Mouse (Mus musculus) midbrain, postnatal 0 days (tissue): ENCODE measurements at regions not wholly inside any gene's neighbourhood (a gene's known extent, or its start where the extent isn't known, plus 50 kb on each side); places are given as distances from the start of the nearest gene placed in this dataset.

Source experiments
- ATAC-seq: fragments of 200-750 bp; cut with Nextera tagmentation; 2 replicates; pipeline ENCODE4 v1.8.0; 2017; ENCODE audit warnings: moderate number of reproducible peaks, mild to moderate bottlenecking, moderate TSS enrichment, moderate library complexity; ENCODE audit not compliant: low FRiP score
- DNase-seq: peaks from one replicate; pipeline ENCODE4 v3.0.0-alpha.2; 2015; ENCODE audit warnings: low spot score
- H3K27ac ChIP-seq: fragments of 300-500 bp; sonication (generic); 2 replicates; pipeline ENCODE4 v1.5.1; 2014; ENCODE audit warnings: low read depth, mild to moderate bottlenecking, low read length, mixed read lengths
- H3K27me3 ChIP-seq: fragments of 300-500 bp; sonication (generic); 2 replicates; pipeline ENCODE4 v1.6.1; 2014; ENCODE audit warnings: low read length, control low read depth, mixed read lengths; ENCODE audit not compliant: insufficient read depth
- H3K36me3 ChIP-seq: fragments of 300-500 bp; sonication (generic); 2 replicates; pipeline ENCODE4 v1.6.1; 2014; ENCODE audit warnings: low read length, control low read depth, mixed read lengths; ENCODE audit not compliant: insufficient read depth
- H3K4me1 ChIP-seq: fragments of 300-500 bp; sonication (generic); 2 replicates; pipeline ENCODE4 v1.6.1; 2014; ENCODE audit warnings: mild to moderate bottlenecking, control low read depth, antibody characterized with exemption, low read length, mixed read lengths; ENCODE audit not compliant: insufficient read depth
- H3K4me2 ChIP-seq: fragments of 300-500 bp; sonication (generic); 2 replicates; pipeline ENCODE4 v1.6.1; 2014; ENCODE audit warnings: low read depth, mild to moderate bottlenecking, low read length, mixed read lengths; ENCODE audit not compliant: poor library complexity, severe bottlenecking
- H3K4me3 ChIP-seq: fragments of 300-500 bp; sonication (generic); 2 replicates; pipeline ENCODE4 v1.5.1; 2014; ENCODE audit warnings: low read depth, mild to moderate bottlenecking, low read length, moderate library complexity
- H3K9ac ChIP-seq: fragments of 300-500 bp; sonication (generic); replicated peaks from 2 replicates; pipeline ENCODE4 v1.6.1; 2014; ENCODE audit warnings: mild to moderate bottlenecking, low read length, moderate library complexity, mixed read lengths; ENCODE audit not compliant: poor library complexity, severe bottlenecking
- H3K9me3 ChIP-seq: fragments of 300-500 bp; sonication (generic); 2 replicates; pipeline ENCODE4 v1.6.1; 2016; ENCODE audit warnings: low read length, control low read depth
- CTCF ChIP-seq: IDR thresholded peaks from 2 replicates; pipeline ENCODE4 v1.5.1; 2016; ENCODE audit warnings: antibody characterized with exemption, mild to moderate bottlenecking
- WGBS: fragments of 180-500 bp; shearing (Covaris S2); extraction: QIAGEN DNeasy Blood & Tissue Kit; methylation state at CpG from one replicate; pipeline ENCODE4 v1.1.7; 2014; 5-methylcytosine and 5-hydroxymethylcytosine counted together

DNA sequence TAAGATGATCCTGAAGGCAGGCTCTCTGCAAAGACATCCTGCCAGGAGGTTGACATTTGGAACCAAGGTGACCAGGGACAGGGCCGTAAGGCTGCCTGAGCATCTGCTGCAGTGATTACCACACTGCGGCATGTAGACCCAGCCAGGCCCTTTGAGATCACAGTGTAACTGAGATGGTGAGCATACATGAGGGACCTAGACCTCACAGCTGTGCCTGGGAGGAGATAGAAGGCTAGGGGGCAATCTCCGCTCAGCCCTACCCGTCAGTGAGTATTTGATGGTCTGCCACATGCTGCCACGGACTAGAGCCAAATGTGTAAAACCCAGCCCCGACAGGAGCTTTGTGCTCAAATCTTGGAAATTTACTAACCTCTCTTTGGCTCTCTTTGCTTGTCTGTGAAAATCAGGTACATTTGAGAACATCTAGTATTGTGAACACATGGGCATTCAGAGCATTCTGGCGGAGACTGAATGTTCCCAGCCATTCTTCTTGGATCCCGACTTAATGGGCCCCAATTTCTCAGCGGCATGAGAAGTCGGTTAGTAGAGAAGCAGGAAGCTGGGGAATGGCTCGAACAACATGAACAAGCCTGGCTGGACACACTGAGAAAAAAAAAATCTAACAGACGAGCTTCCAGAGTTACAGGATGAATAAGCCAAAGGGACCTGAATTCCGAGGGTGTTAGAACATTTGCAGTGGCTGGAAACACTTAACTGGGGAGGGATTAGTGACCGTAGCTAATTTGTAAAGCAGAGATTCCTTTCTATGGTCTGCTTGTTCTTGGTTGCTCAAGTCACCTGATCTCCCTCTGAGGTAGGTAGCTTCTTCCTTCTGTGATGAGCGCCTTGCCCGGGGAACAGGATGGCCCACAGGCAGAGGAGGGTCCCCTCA lies 61.8 kb downstream of the Fam43a start:
- Histone ChIP-seq H3K4me2 (no peak overlapping the region), H3K9ac (no peak overlapping the region), H3K36me3 (no peaks in the 10 kb centered on the region), H3K9me3 (no peaks in the 10 kb centered on the region), H3K4me3 (no peak overlapping the region), H3K27me3 (no peaks in the 10 kb centered on the region), H3K27ac (no peak overlapping the region), H3K4me1 (peaks cover 7% of the 10 kb centered on the region)
- no peak for TF ChIP-seq CTCF
- WGBS: 55% methylated on average over 16 of the region's 16 CpGs
- ATAC-seq: no peak
- DNase-seq: peak; percentile 47

DNA sequence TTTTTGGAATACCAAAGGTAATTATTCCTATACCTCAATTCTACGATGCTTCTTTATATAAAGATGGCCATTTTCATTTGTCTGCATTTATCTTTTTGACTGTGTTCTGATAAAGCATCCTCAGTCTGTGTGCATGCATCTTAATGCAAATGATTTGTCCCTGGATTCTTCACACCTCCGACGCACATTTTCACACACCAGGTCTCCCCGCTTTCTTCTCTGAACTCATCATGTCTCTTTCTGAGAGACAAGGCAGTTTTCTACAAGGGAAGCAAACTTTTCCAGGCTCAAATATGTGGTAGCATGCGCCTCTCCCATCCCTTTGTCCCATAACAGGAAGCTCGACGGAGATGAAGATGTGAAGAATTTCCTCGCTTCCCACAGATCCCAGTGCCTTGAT lies 63.5 kb downstream of the Fam43a start:
- H3K4me3 ChIP-seq: no peak overlapping the region
- no peak overlapping the region for H3K27ac ChIP-seq
- H3K36me3 ChIP-seq: no peaks in the 10 kb centered on the region
- H3K9me3 ChIP-seq: no peaks in the 10 kb centered on the region
- no peaks in the 10 kb centered on the region for H3K27me3 ChIP-seq
- H3K4me2 ChIP-seq: no peak overlapping the region
- H3K9ac ChIP-seq: no peak overlapping the region
- no peak for TF ChIP-seq CTCF
- peaks cover 7% of the 10 kb centered on the region for H3K4me1 ChIP-seq
- WGBS: 75% methylated on average over 8 of the region's 8 CpGs
- ATAC-seq: no peak
- no peak for DNase-seq

DNA sequence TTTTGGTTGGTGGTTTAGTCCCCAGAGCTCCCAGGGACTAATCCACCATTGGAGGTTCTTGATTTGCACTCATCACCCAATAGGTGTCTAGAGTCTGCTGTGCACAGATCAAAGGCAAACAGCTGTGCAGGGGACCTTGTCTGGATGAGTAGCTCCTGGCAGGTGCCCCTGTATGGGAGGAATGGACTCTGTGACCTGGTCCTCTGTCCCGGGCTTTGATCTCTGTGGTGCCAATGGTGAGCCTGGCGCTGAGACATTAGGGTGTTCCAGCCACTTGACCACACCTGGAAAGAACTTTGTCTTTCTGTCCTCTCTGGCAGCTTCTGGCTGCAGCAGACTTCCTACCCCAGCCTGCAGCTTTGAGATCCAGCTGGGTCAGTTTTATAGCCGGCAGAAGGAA lies 64.4 kb downstream of the Fam43a start:
- Histone ChIP-seq H3K4me2 (no peak overlapping the region), H3K27ac (no peak overlapping the region), H3K9ac (no peak overlapping the region), H3K4me3 (no peak overlapping the region), H3K27me3 (no peaks in the 10 kb centered on the region), H3K9me3 (no peaks in the 10 kb centered on the region), H3K4me1 (peaks cover 7% of the 10 kb centered on the region), H3K36me3 (no peaks in the 10 kb centered on the region)
- no peak for ATAC-seq
- no peak for TF ChIP-seq CTCF
- WGBS: 77% methylated on average over 3 of the region's 3 CpGs
- no peak for DNase-seq

DNA sequence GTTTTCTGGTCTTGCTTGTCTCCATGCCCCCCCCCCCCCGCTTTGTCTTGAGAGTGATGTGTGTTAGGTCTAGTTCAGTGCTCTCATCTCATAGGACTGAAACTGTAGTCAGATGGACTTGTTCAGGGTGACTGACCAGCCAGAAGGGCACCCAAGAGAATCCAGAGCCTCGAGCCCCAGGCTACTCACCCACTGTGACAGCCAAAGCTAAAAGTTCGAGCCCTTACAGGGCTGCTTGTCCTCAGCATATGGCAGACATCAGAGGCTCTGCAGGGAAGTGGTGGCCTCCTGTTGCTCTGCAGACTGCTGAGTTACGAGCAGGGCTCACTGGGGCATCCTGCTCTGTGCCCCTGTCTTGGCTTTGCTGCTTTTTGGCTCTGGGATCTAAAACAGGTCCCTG lies 64.9 kb downstream of the Fam43a start:
- 56% methylated on average over 4 of the region's 4 CpGs for WGBS
- Histone ChIP-seq H3K4me1 (peaks cover 7% of the 10 kb centered on the region), H3K4me2 (no peak overlapping the region), H3K9me3 (no peaks in the 10 kb centered on the region), H3K36me3 (no peaks in the 10 kb centered on the region), H3K9ac (no peak overlapping the region), H3K27me3 (no peaks in the 10 kb centered on the region), H3K27ac (no peak overlapping the region), H3K4me3 (no peak overlapping the region)
- no peak for TF ChIP-seq CTCF
- DNase-seq: no peak
- no peak for ATAC-seq

DNA sequence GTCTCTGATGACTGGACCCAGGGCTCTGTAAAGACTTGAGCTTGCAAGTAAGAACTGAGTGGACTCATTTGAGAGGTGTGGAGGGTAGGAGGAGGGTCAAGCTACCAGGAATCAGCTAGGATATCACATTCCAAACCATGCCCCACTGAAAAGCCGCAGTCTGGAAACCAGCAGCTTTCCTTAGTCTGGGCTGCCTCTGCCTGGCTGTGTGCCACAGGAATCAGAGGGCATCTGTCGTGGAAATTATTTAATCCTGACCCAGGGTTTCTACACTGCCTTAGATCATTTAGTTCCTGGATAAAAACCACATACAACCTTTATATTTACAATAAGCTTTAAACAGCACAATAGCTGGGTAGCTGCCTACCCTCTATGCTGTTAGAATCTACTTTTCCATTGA lies 66.4 kb downstream of the Fam43a start:
- no peaks in the 10 kb centered on the region for H3K9me3 ChIP-seq
- H3K4me2 ChIP-seq: no peak overlapping the region
- DNase-seq (no peak), ATAC-seq (no peak)
- no peak overlapping the region for H3K4me3 ChIP-seq
- H3K27me3 ChIP-seq: no peaks in the 10 kb centered on the region
- no peak overlapping the region for H3K27ac ChIP-seq
- no peak for TF ChIP-seq CTCF
- 66% methylated on average over 2 of the region's 2 CpGs for WGBS
- no peak overlapping the region for H3K9ac ChIP-seq
- H3K4me1 ChIP-seq: peaks cover 7% of the 10 kb centered on the region
- H3K36me3 ChIP-seq: no peaks in the 10 kb centered on the region

DNA sequence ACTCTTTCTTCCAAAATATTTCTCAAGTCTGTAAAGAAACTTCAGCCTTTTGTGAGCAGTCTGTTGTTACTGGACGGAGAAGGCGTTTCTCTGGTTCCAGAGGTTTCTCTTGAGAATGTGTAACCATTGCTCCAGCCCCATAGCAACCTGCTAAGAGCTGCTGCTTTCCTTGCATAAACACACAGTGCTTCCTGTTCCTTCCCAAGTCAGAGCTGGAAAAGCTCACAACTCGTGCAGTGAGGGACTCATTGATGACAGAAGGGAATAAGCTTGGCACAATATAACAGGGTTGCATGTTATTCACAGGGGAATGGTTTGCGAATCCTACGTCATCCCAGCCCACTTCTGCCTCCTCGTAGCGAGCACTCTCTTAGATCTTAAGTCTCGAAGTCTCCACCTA lies 70.4 kb downstream of the Fam43a start:
- ATAC-seq (no peak), DNase-seq (no peak)
- no peak for TF ChIP-seq CTCF
- Histone ChIP-seq H3K9me3 (no peaks in the 10 kb centered on the region), H3K4me3 (no peak overlapping the region), H3K4me1 (no peaks in the 10 kb centered on the region), H3K36me3 (no peaks in the 10 kb centered on the region), H3K4me2 (no peak overlapping the region), H3K27ac (no peak overlapping the region), H3K9ac (no peak overlapping the region), H3K27me3 (no peaks in the 10 kb centered on the region)
- 81% methylated on average over 8 of the region's 8 CpGs for WGBS
